Mouse (Mus musculus) frontal cortex, postnatal 10 days (tissue): ENCODE data around the gene Farp1.
"Not testable (repeated sequence)": the region's sequence is repeated elsewhere in the genome, so short reads cannot be mapped to it uniquely, and the experiment has no call there.

Source experiments
- DNase-seq, 2 experiments: peaks; one replicate each; pipeline ENCODE4 v3.0.0; 2022; ENCODE audit warnings: low spot score in 2 of 2, mixed read lengths in 1 of 2

Farp1 gene

GRCm38 (mm10) chr14:121183414-121184130 is 148.6 kb downstream of the Farp1 start:
- no peak for DNase-seq

GRCm38 (mm10) chr14:121184351-121184750 is 149.4 kb downstream of the Farp1 start:
- no peak for DNase-seq

DNA sequence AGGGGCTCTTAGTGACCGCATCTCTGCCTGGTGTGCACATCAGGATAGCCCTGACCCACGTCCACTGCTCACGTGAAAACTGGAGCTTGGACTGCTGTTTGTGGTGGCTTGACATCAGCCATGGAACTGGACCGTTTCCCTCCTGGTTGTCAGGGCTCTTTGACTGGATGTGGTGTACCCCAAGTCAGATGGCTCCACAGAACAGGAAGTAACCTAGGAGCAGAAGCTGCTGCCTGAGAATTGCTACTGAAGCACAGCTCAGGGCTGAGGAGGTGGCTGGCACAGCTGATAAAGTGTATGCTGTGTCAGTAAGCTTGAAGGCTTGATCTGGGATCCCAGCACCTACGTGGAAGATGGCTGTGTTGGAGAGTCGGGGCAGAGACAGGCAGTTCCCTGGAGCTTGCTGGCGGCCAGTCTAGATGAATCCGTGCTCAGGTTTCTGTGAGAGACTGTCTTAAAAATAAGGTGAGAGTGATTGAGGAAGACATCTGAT is 151.4 kb downstream of the Farp1 start:
- DNase-seq = no peak

DNA sequence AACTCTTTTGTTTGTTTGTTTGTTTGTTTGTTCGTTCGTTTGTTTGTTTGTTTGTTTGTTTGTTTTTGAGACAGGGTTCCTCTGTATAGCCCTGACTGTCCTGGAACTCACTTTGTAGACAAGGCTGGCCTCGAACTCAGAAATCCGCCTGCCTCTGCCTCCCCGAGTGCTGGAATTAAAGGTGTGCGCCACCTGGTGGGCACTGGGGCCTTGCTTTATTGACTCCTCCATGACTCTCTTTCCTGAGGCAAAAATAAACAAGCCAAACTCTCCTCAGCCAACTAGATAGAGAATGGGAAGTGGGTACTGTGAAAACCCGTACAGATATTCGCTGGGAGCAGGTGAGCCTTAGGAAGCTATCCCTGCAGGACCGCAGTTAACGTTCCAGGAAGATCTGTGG is 154.8 kb downstream of the Farp1 start:
- not testable (repeated sequence) for DNase-seq

- no peak for DNase-seq
Observed at GRCm38 (mm10) chr14:121190386-121190785, 155.4 kb downstream of the Farp1 start.

GRCm38 (mm10) chr14:121191739-121192138 is 156.7 kb downstream of the Farp1 start:
- no peak for DNase-seq

DNA sequence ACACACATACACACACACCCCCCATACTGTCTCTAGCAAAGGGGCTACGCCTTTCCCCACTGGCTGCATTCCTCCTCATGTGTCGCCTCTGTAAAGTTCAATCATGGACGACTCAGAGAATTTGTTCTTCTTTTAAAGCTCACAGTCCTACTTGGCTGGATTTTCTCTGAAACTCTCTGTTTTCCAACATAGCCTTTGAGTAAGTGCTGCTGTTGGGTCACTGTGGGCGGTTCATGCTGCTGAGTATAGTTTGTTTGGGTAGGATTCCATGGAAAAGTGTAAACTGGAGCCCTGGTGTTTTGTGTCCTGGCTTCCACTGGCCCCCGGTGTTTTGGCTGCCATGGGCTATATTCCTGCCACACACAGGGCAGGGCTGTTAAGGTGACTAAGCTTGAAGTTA is 157.4 kb downstream of the Farp1 start:
- no peak for DNase-seq

DNA sequence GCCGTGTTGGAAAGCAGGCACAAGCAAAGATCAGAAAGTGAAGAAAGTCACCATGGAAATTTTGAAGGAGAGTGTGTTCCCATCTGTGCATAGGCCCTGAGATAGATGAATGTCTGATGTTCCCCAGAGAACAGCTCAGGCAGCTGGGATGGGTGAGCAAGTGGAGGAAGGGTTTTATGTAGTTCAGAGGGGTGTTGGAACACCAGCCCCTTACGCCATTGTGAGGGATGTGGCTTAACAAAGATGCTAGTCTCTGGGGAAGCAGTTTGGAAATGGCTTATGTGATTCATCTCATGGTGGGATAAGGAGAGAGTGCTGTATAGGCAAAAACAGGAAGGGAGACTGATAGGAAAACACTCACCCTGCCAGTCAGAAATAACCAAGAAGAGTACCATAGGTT is 159.0 kb downstream of the Farp1 start:
- no peak for DNase-seq

- peak; percentile 49 to 65 for DNase-seq
Observed at GRCm38 (mm10) chr14:121198915-121199572, 164.0 kb downstream of the Farp1 start.

DNA sequence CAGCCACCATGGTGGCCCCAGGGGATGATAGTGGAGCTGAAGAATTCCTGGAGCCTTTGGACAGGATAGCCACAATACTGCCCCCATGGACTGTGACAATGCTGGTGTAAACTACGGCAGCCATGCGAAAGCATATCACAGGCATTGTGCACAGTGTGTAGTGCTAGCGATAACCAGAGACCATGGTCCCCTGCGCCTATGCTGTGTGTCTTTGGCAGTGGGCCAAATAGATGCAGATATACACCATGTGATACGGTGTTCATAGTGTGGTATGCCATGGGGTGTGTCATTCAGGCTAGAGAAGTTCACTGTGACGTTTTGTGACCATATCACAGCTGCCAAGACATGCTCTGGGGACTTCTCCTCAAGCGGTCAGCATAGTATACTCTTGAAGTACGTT is 164.8 kb downstream of the Farp1 start:
- DNase-seq = no peak

DNA sequence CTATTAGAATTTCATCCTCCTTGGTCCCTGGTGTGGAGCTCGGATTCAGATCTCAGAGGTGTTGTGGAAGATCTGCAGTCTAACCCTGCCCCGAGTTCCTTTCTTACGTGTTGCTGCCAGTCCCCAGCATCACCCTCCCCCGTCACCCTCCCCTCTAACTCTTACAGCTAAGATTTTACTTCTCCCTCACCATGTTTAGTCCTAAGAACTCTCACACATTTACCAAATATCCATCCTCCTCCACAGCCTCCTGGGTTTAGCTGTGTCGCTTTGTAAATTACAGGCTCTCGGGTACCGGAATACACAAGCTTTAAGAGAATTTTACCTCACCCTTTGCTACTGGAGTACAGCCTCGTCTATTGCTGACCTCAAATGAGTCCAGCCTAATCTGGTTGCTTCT is 165.4 kb downstream of the Farp1 start:
- no peak for DNase-seq

- DNase-seq = no peak
Observed at GRCm38 (mm10) chr14:121201178-121201577, 166.2 kb downstream of the Farp1 start.

DNA sequence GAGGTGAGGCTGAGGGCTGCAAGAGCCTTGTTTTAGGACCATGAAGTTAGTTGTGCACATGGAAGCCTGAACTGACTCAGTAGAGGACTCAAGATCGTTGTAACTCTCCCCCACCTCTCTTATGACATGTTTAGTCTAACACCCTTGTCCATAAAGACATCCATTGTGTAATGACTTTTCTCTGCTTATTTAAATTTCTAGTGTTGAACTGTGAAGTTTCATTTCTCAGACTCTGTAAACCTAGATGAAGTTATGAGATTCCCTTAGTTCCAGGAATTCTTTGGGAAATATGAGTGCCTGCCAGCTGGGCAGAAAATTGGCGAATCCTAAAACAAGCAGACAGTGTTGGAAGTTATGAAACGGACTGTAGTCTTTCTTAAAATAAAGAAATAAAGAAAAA is 170.5 kb downstream of the Farp1 start:
- DNase-seq = no peak

GRCm38 (mm10) chr14:121207441-121208158 is 172.6 kb downstream of the Farp1 start:
- no peak for DNase-seq

DNA sequence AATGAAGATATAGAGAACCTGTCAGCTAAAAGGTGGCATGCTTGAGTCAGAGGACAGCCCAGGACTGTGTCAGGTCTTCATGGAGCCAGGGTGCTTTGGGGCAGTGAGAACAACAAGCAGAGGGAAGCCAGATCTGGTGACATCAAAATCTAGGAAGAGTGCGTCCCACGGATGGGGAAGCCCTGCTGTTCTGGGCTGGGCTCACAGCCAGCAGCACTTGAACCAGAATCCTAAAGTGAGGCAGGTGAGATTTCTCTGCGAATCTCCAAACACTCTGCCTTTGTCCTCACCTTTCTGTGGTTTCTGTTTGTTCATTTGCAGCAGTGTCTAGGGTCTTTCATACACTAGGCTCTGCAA is 173.1 kb downstream of the Farp1 start:
- no peak for DNase-seq

GRCm38 (mm10) chr14:121210318-121210717 is 175.3 kb downstream of the Farp1 start:
- no peak for DNase-seq

- DNase-seq = no peak
Observed at GRCm38 (mm10) chr14:121213650-121214049, 178.7 kb downstream of the Farp1 start.

- DNase-seq = no peak
Observed at GRCm38 (mm10) chr14:121214636-121215257, 179.7 kb downstream of the Farp1 start.

DNA sequence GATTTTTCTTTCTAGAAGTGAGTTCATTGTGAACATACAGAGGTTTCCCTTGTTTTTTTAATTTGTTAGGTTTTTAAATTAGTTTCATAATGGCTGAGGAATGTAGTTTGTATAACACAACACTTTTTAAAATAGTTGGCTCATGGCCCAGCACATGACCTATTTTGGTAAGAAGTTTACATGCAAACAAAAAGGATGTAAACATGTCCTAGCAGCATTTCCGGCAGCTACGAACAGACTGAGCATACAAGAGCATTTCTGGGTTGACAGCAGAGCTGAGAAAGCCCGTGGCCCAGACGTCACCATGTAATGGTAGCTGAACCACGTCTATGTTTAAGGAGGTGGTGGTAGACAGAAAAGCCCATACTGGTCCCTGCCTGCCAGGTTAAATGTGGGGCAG is 180.8 kb downstream of the Farp1 start:
- no peak for DNase-seq

- DNase-seq = no peak
Observed at GRCm38 (mm10) chr14:121216672-121217071, 181.7 kb downstream of the Farp1 start.

GRCm38 (mm10) chr14:121218620-121219019 is 183.6 kb downstream of the Farp1 start:
- no peak for DNase-seq
